Mouse (Mus musculus): ENCODE data around the gene Wdr81.

Gene Wdr81

GRCm38 (mm10) chr11:75397452-75397851 lies 57.1 kb downstream of the Wdr81 start:
- DNase-seq: no peak

- no peak for DNase-seq
These were observed 58.9 kb downstream of the Wdr81 start for GRCm38 (mm10) chr11:75395611-75396010.

Measured in layer of hippocampus, adult 9-11 months (tissue).